Mouse (Mus musculus): ENCODE measurements around the gene 1700092M07Rik.
"Not testable (repeated sequence)": the region's sequence is repeated elsewhere in the genome, so short reads cannot be mapped to it uniquely, and the experiment has no call there.

The 1700092M07Rik gene

GRCm38 (mm10) chr19:8716767-8717475 is 23.6 kb upstream of the 1700092M07Rik start:
- DNase-seq (ENCODE audit: low read depth) = no peak

- peak; percentile 79 for DNase-seq (ENCODE audit: low read depth)
Measured at GRCm38 (mm10) chr19:8718357-8718756, 22.2 kb upstream of the 1700092M07Rik start.

GRCm38 (mm10) chr19:8719037-8719436 is 21.5 kb upstream of the 1700092M07Rik start:
- DNase-seq (ENCODE audit: low read depth) = not testable (repeated sequence)

- no peak for DNase-seq (ENCODE audit: low read depth)
Measured at GRCm38 (mm10) chr19:8721378-8721777, 19.1 kb upstream of the 1700092M07Rik start.

GRCm38 (mm10) chr19:8722021-8722420 is 18.5 kb upstream of the 1700092M07Rik start:
- no peak for DNase-seq (ENCODE audit: low read depth)

GRCm38 (mm10) chr19:8722559-8722906 is 18.0 kb upstream of the 1700092M07Rik start:
- no peak for DNase-seq (ENCODE audit: low read depth)

GRCm38 (mm10) chr19:8722907-8723573 is 17.5 kb upstream of the 1700092M07Rik start, which contains the start of gene Slc3a2:
Gene Slc3a2 (minus strand): TSS chr19:8723369.
- peak; percentile 96 for DNase-seq (ENCODE audit: low read depth)

- no peak for DNase-seq (ENCODE audit: low read depth)
Measured at GRCm38 (mm10) chr19:8723574-8724346, 16.8 kb upstream of the 1700092M07Rik start.

- no peak for DNase-seq (ENCODE audit: low read depth)
Measured at GRCm38 (mm10) chr19:8724392-8724791, 16.1 kb upstream of the 1700092M07Rik start.

GRCm38 (mm10) chr19:8725081-8725613 is 15.4 kb upstream of the 1700092M07Rik start:
- no peak for DNase-seq (ENCODE audit: low read depth)

- DNase-seq (ENCODE audit: low read depth) = no peak
Measured at GRCm38 (mm10) chr19:8726609-8727390, 13.7 kb upstream of the 1700092M07Rik start.

- no peak for DNase-seq (ENCODE audit: low read depth)
Measured at GRCm38 (mm10) chr19:8727495-8728114, 12.9 kb upstream of the 1700092M07Rik start.

GRCm38 (mm10) chr19:8728335-8729099 is 12.0 kb upstream of the 1700092M07Rik start:
- not testable (repeated sequence) for DNase-seq (ENCODE audit: low read depth)

- no peak for DNase-seq (ENCODE audit: low read depth)
Measured at GRCm38 (mm10) chr19:8734334-8734733, 6.2 kb upstream of the 1700092M07Rik start.

GRCm38 (mm10) chr19:8735389-8736159 is 4.9 kb upstream of the 1700092M07Rik start, which contains the start of gene Wdr74:
Gene Wdr74 (plus strand): TSS chr19:8735827.
- peak; percentile 91 for DNase-seq (ENCODE audit: low read depth)

GRCm38 (mm10) chr19:8736160-8736467 is 4.4 kb upstream of the 1700092M07Rik start:
- no peak for DNase-seq (ENCODE audit: low read depth)

GRCm38 (mm10) chr19:8738911-8739310 is 1.6 kb upstream of the 1700092M07Rik start:
- DNase-seq (ENCODE audit: low read depth) = no peak

GRCm38 (mm10) chr19:8739646-8740045 is 872 bp upstream of the 1700092M07Rik start:
- DNase-seq (ENCODE audit: low read depth) = no peak

GRCm38 (mm10) chr19:8741243-8741869 is 838 bp downstream of the 1700092M07Rik start, which contains the start of gene Stx5a:
Gene Stx5a (plus strand): TSS chr19:8741413.
- DNase-seq (ENCODE audit: low read depth) = peak; percentile 98

All from c-Kit-positive CD71-negative TER-119-negative erythroid progenitor cells, embryonic 14.5 days (primary cell).